Mouse (Mus musculus): ENCODE data around the gene Pde10a.

DNA sequence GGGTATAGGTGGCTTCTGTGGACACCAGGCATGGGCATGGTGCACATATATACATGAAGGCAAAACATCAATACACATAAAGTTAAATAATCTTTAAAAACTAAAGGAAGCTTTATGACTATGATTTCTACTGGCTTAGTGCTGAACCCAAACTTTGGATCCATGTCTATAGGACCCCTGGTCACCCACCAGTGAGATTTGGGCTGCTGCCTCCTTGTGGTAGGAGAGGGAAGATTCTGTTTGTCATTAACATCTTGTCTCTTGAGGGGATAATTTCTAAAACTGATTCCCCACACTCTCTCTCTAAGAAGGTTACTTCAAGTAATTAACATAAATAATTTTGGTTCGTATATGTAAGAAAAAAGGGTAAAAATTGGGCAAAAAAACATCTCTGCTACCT lies 220.2 kb downstream of the Pde10a start:
- no peak for TF ChIP-seq CTCF (IDR thresholded peaks at IDR 0.05; ENCODE audit: extremely low read depth, insufficient read depth, insufficient read length, insufficient replicate concordance)
- TF ChIP-seq POLR2A (IDR thresholded peaks at IDR 0.05; ENCODE audit: low read depth, low read length) = no peak
